Mouse (Mus musculus) forebrain, postnatal 0 days (tissue): ENCODE results near the gene Mob2. TPM values are rescaled to one million over a fixed set of nuclear protein-coding genes. Genes with fewer than 3 reads are reported as not detected.

Source experiments
- ATAC-seq: fragments of 200-750 bp; cut with Nextera tagmentation; 2 replicates; pipeline ENCODE4 v1.8.0; 2017; ENCODE audit warnings: mild to moderate bottlenecking, moderate library complexity
- DNase-seq: peaks from one replicate; pipeline ENCODE4 v3.0.0-alpha.2; 2015
- H3K27ac ChIP-seq: fragments of 300-500 bp; sonication (generic); 2 replicates; pipeline ENCODE4 v1.5.1; 2014; ENCODE audit warnings: low read depth, mild to moderate bottlenecking, antibody characterized with exemption, low read length, moderate library complexity, mixed read lengths
- H3K27me3 ChIP-seq: fragments of 300-500 bp; sonication (generic); 2 replicates; pipeline ENCODE4 v1.6.1; 2014; ENCODE audit warnings: mild to moderate bottlenecking, low read length, mixed read lengths; ENCODE audit not compliant: insufficient read depth
- H3K36me3 ChIP-seq: fragments of 300-500 bp; sonication (generic); 2 replicates; pipeline ENCODE4 v1.6.1; 2014; ENCODE audit warnings: mild to moderate bottlenecking, moderate library complexity; ENCODE audit not compliant: insufficient read depth
- H3K4me1 ChIP-seq: fragments of 300-500 bp; sonication (generic); 2 replicates; pipeline ENCODE4 v1.6.1; 2014; ENCODE audit warnings: antibody characterized with exemption; ENCODE audit not compliant: insufficient read depth
- H3K4me2 ChIP-seq: fragments of 300-500 bp; sonication (generic); 2 replicates; pipeline ENCODE4 v1.6.1; 2014; ENCODE audit warnings: low read depth, mild to moderate bottlenecking, moderate library complexity
- H3K4me3 ChIP-seq: fragments of 300-500 bp; sonication (generic); 2 replicates; pipeline ENCODE4 v1.5.1; 2014; ENCODE audit warnings: low read depth, low read length, mixed read lengths
- H3K9ac ChIP-seq: fragments of 300-500 bp; sonication (generic); 2 replicates; pipeline ENCODE4 v1.6.1; 2014; ENCODE audit warnings: mild to moderate bottlenecking
- H3K9me3 ChIP-seq: fragments of 300-500 bp; sonication (generic); 2 replicates; pipeline ENCODE4 v1.6.1; 2016; ENCODE audit warnings: low read length
- CTCF ChIP-seq: sonication (generic); IDR thresholded peaks from 2 replicates; pipeline ENCODE4 v1.5.1; 2016; ENCODE audit warnings: antibody characterized with exemption, control low read depth, low read depth
- WGBS: fragments of 180-500 bp; shearing (Covaris S2); extraction: QIAGEN DNeasy Blood & Tissue Kit; methylation state at CpG from one replicate; pipeline ENCODE4 v1.1.7; 2014; 5-methylcytosine and 5-hydroxymethylcytosine counted together
- polyA plus RNA-seq: library from polyadenylated mRNA; unstranded; fragments of >200 nt; fragmentation: Nextera tagmentation; extraction: Ambion mirVana; gene quantifications from 2 replicates; pipeline ENCODE4 v1.2.1, GENCODE M21; 2015
- total RNA-seq: library from RNA; depleted of rRNA; stranded (reverse); fragments of >200 nt; gene quantifications from 2 replicates; pipeline ENCODE4 v1.2.3, GENCODE M21; 2014

The Mob2 gene
- total and polyA plus RNA-seq, 2 experiments from 2014 or later = 37.8 to 39.8 TPM

DNA sequence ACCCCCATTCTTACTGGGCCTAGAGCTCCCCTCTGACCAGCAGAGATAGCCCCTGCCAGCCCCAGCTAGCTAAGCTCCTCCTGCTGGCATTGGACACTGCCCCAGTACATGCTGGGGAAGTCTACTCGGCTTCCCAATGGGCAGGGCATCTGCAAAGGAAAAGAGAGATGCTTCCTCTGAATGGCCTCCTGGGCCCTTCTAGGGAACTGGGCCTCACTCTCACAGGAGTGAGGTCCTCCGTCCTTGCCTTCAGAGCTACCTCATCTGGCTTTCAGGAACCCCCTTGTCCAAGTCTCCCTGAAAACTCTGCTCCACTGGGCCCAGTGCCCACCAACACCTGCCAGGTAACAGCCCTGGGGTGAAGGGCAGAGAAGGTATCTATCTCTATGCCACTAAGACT, 20.0 kb upstream of the Mob2 start:
- no peak overlapping the region for H3K27ac ChIP-seq
- no peaks in the 10 kb centered on the region for H3K4me1 ChIP-seq
- no peaks in the 10 kb centered on the region for H3K27me3 ChIP-seq
- WGBS = 65% methylated on average over 2 of the region's 2 CpGs
- peaks cover 65% of the 10 kb centered on the region for H3K36me3 ChIP-seq
- no peak overlapping the region for H3K4me3 ChIP-seq
- DNase-seq = no peak
- TF ChIP-seq CTCF = no peak
- H3K9ac ChIP-seq = no peak overlapping the region
- no peak overlapping the region for H3K4me2 ChIP-seq
- no peaks in the 10 kb centered on the region for H3K9me3 ChIP-seq
- ATAC-seq = no peak

GRCm38 (mm10) chr7:142079365-142079764, 18.5 kb upstream of the Mob2 start:
- WGBS = 62% methylated on average over 5 of the region's 5 CpGs

DNA sequence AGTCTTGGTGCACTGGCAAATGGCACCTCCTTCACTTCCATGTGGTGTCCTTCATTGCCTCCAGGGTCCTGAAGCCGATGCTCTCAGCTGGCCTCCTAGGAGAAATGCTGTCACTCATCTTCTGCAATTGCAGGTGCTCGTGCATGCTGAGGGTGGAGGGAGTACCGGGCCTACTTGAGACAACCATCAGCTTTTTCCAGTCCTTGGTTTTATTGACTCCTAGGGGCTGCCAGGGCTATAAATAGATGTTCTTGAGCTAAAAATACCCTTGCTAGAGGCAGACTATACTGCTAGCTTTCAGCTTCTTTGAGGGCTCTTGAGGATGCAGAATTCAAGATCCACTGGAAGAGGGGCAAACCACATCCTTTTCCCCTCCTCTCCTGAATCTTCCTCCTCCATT, 16.3 kb upstream of the Mob2 start:
- TF ChIP-seq CTCF = no peak
- no peak overlapping the region for H3K4me2 ChIP-seq
- H3K9ac ChIP-seq = no peak overlapping the region
- WGBS = 69% methylated on average over 3 of the region's 3 CpGs
- DNase-seq (no peak), ATAC-seq (peak; percentile 43; the same call in 1 of the 2 replicates)
- H3K27ac ChIP-seq = no peak overlapping the region; the same call in 1 of the 2 replicates
- H3K4me3 ChIP-seq = no peak overlapping the region
- no peaks in the 10 kb centered on the region for H3K4me1 ChIP-seq
- H3K36me3 ChIP-seq = peaks cover 28% of the 10 kb centered on the region
- H3K27me3 ChIP-seq = no peaks in the 10 kb centered on the region
- H3K9me3 ChIP-seq = no peaks in the 10 kb centered on the region

More at GRCm38 (mm10) chr7:142079365-142079764, 18.5 kb upstream of the Mob2 start:
- H3K27me3 ChIP-seq = no peaks in the 10 kb centered on the region
- ATAC-seq (no peak), DNase-seq (no peak)
- TF ChIP-seq CTCF = no peak
- H3K4me1 ChIP-seq = no peaks in the 10 kb centered on the region
- no peak overlapping the region for H3K9ac ChIP-seq
- H3K9me3 ChIP-seq = no peaks in the 10 kb centered on the region
- H3K4me3 ChIP-seq = no peak overlapping the region
- no peak overlapping the region for H3K27ac ChIP-seq
- no peak overlapping the region for H3K4me2 ChIP-seq
- H3K36me3 ChIP-seq = peaks cover 50% of the 10 kb centered on the region

GRCm38 (mm10) chr7:142074146-142074886, 13.5 kb upstream of the Mob2 start:
- no peak overlapping the region for H3K9ac ChIP-seq
- 75% methylated on average over 8 of the region's 8 CpGs for WGBS
- H3K36me3 ChIP-seq = peaks cover 4% of the 10 kb centered on the region; the same call in 1 of the 2 replicates
- no peak for ATAC-seq
- no peak overlapping the region for H3K4me3 ChIP-seq
- no peaks in the 10 kb centered on the region for H3K9me3 ChIP-seq
- DNase-seq = no peak
- H3K4me1 ChIP-seq = no peaks in the 10 kb centered on the region
- no peak overlapping the region for H3K4me2 ChIP-seq
- TF ChIP-seq CTCF = no peak
- no peaks in the 10 kb centered on the region for H3K27me3 ChIP-seq
- no peak overlapping the region for H3K27ac ChIP-seq

DNA sequence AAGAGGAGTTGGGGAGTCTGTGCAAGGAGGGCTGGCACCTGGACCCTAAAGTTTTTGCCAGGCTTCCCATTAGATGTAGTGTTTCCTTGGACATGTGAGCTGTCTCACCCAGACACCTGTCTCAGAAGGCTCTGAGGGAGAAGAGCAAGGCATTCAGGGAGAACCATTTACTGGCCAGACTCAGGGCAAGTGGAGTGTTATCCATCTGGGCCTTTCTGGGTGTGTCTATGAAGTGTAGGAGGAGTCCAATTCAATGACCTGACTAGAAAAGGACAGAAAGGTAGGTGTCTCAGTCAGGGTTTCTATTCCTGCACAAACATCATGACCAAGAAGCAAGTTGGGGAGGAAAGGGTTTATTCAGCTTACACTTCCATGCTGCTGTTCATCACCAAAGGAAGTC, 10.9 kb upstream of the Mob2 start:
- Histone ChIP-seq H3K9me3 (no peaks in the 10 kb centered on the region), H3K27ac (no peak overlapping the region), H3K4me1 (no peaks in the 10 kb centered on the region), H3K27me3 (no peaks in the 10 kb centered on the region), H3K9ac (no peak overlapping the region), H3K4me2 (no peak overlapping the region), H3K4me3 (no peak overlapping the region), H3K36me3 (no peaks in the 10 kb centered on the region)
- ATAC-seq = no peak
- TF ChIP-seq CTCF = no peak
- DNase-seq = no peak

DNA sequence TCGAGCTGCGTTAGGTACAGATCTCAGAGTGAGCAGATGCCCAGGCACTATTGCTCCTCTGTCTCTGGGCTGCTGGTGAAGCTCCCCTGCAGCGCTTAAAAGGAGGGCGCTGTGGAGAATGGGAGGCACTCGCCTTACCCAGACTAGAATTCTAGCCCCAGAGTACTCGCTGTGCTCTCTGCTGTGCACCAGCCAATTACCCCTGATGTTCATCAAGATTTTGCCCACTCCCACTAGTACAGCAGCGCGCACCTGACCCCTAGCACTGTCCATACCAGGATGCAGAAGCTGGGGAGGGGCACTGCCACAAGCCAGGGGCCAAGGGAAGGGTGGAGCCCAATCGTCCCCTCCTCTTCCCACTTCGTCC, 10.3 kb upstream of the Mob2 start:
- Histone ChIP-seq H3K4me1 (no peaks in the 10 kb centered on the region), H3K27me3 (no peaks in the 10 kb centered on the region), H3K9me3 (no peaks in the 10 kb centered on the region), H3K4me3 (no peak overlapping the region), H3K36me3 (no peaks in the 10 kb centered on the region), H3K27ac (no peak overlapping the region), H3K4me2 (peak overlapping the region; percentile 41), H3K9ac (peak overlapping the region; percentile 31; the same call in 1 of the 2 replicates)
- ATAC-seq = peak; percentile 53
- 2% methylated on average over 9 of the region's 10 CpGs for WGBS
- no peak for TF ChIP-seq CTCF
- DNase-seq = no peak

DNA sequence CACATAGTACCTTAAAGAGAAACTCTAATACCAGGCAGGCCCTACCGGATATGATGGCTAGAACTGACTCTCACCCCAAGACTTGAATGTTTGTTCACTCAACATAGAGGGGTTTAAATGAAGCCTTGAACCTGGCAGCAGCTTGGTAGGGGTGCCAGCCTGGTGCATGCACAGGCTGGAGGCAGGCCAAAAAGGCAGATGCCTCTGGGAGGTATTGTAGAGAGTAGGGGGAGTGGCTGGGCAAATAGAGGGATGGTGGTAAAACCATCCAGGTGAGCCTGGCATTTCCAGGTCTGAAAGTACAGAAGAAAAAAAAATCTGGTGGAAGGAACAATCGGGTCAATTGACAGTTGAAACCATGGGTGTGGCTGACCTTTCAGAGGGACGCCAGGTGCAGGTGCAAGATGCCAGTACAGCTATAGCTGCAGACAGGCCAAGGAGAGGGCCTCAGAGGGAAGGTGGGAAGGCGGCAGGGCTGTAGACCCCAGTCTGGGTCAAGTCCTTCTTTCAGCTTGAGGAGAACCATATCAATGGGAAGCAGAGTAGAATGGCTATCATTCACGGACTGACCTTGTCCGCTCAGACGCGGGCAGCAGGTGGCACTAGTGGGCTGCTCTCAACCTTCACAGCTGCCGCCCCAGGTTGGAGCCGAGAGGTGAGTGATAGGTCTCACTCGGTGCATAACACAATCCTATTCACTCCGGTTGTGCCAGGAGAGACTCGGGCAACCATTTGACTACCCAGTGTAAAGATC, 9.8 kb upstream of the Mob2 start:
- DNase-seq = peak; percentile 75
- no peak overlapping the region for H3K27ac ChIP-seq
- 14% methylated on average over 13 of the region's 13 CpGs for WGBS
- H3K4me3 ChIP-seq = no peak overlapping the region
- no peaks in the 10 kb centered on the region for H3K4me1 ChIP-seq
- H3K4me2 ChIP-seq = peak overlapping the region; percentile 41
- H3K27me3 ChIP-seq = no peaks in the 10 kb centered on the region
- H3K9ac ChIP-seq = peak overlapping the region; percentile 31; the same call in 1 of the 2 replicates
- H3K9me3 ChIP-seq = no peaks in the 10 kb centered on the region
- ATAC-seq = peak; percentile 85
- peak; percentile 80 for TF ChIP-seq CTCF
- H3K36me3 ChIP-seq = no peaks in the 10 kb centered on the region
